Mouse (Mus musculus): ENCODE measurements around the gene Gpx6. TPM values are rescaled to one million over a fixed set of nuclear protein-coding genes. Genes with fewer than 3 reads are reported as not detected.

The Gpx6 gene
- polyA plus RNA-seq, 1 experiment from 2014 or later, result not detected

- H3K4me2 ChIP-seq (replicated peaks), result peak overlapping the region; percentile 63
- no peak overlapping the region for H3K27ac ChIP-seq (replicated peaks)
- peak overlapping the region; percentile 9; the same call in 1 of the 2 replicates for H3K9ac ChIP-seq
- H3K27me3 ChIP-seq, result no peaks in the 10 kb centered on the region
- ATAC-seq (ENCODE audit: insufficient number of reproducible peaks, low FRiP score, low TSS enrichment, low read depth), result no peak
- no peaks in the 10 kb centered on the region for H3K9me3 ChIP-seq (replicated peaks)
- 6% methylated on average over 8 of the region's 8 CpGs for WGBS
- peaks cover 11% of the 10 kb centered on the region; the same call in 1 of the 2 replicates for H3K4me1 ChIP-seq
- H3K4me3 ChIP-seq (replicated peaks), result peak overlapping the region; percentile 56
- H3K36me3 ChIP-seq, result no peaks in the 10 kb centered on the region
Measured at GRCm38 (mm10) chr13:21279076-21279475, 32.8 kb upstream of the Gpx6 start.

- Histone ChIP-seq H3K9me3 (replicated peaks) (no peaks in the 10 kb centered on the region), H3K27ac (replicated peaks) (no peak overlapping the region), H3K4me1 (peaks cover 11% of the 10 kb centered on the region; the same call in 1 of the 2 replicates), H3K9ac (peak overlapping the region; percentile 9; the same call in 1 of the 2 replicates), H3K4me2 (replicated peaks) (peak overlapping the region; percentile 63), H3K27me3 (no peaks in the 10 kb centered on the region), H3K36me3 (no peaks in the 10 kb centered on the region), H3K4me3 (replicated peaks) (peak overlapping the region; percentile 56)
- under 1% methylated on average over 13 of the region's 13 CpGs for WGBS
- peak; percentile 69; the same call in 1 of the 2 replicates for ATAC-seq (ENCODE audit: insufficient number of reproducible peaks, low FRiP score, low TSS enrichment, low read depth)
Measured at GRCm38 (mm10) chr13:21279559-21279958, 32.4 kb upstream of the Gpx6 start.

- H3K27me3 ChIP-seq, result no peaks in the 10 kb centered on the region
- H3K4me1 ChIP-seq, result no peaks in the 10 kb centered on the region
- H3K9me3 ChIP-seq (replicated peaks), result no peaks in the 10 kb centered on the region
- no peak within 1 kb of the TSS for H3K4me2 ChIP-seq (replicated peaks)
- no peak within 1 kb of the TSS for H3K27ac ChIP-seq (replicated peaks)
- no peak within 1 kb of the TSS for H3K4me3 ChIP-seq (replicated peaks)
- 93% methylated on average over 6 of the region's 6 CpGs for WGBS
- no peak within 1 kb of the TSS for H3K9ac ChIP-seq
- no peaks in the 10 kb centered on the region for H3K36me3 ChIP-seq
- no peak for ATAC-seq (ENCODE audit: insufficient number of reproducible peaks, low FRiP score, low TSS enrichment, low read depth)
Measured at GRCm38 (mm10) chr13:21292631-21293030, 19.3 kb upstream of the Gpx6 start, which contains the start of gene Gpx5. Gene Gpx5, minus strand, starts transcription at chr13:21292731.

GRCm38 (mm10) chr13:21298557-21298956 is 13.4 kb upstream of the Gpx6 start:
- no peak for ATAC-seq (ENCODE audit: insufficient number of reproducible peaks, low FRiP score, low TSS enrichment, low read depth)
- Histone ChIP-seq H3K4me2 (replicated peaks) (no peak overlapping the region), H3K36me3 (no peaks in the 10 kb centered on the region), H3K9me3 (replicated peaks) (no peaks in the 10 kb centered on the region), H3K4me3 (replicated peaks) (no peak overlapping the region), H3K4me1 (no peaks in the 10 kb centered on the region), H3K27ac (replicated peaks) (no peak overlapping the region), H3K9ac (no peak overlapping the region), H3K27me3 (no peaks in the 10 kb centered on the region)
- WGBS, result 38% methylated on average over 3 of the region's 3 CpGs

- Histone ChIP-seq H3K4me2 (replicated peaks) (no peak overlapping the region), H3K27me3 (no peaks in the 10 kb centered on the region), H3K9ac (no peak overlapping the region), H3K4me1 (no peaks in the 10 kb centered on the region), H3K27ac (replicated peaks) (no peak overlapping the region), H3K9me3 (replicated peaks) (no peaks in the 10 kb centered on the region), H3K36me3 (no peaks in the 10 kb centered on the region), H3K4me3 (replicated peaks) (no peak overlapping the region)
- no peak for ATAC-seq (ENCODE audit: insufficient number of reproducible peaks, low FRiP score, low TSS enrichment, low read depth)
- WGBS, result 65% methylated on average over 3 of the region's 3 CpGs
Measured at GRCm38 (mm10) chr13:21304483-21305066, 7.3 kb upstream of the Gpx6 start.

GRCm38 (mm10) chr13:21309788-21310187 is 2.1 kb upstream of the Gpx6 start:
- Histone ChIP-seq H3K4me3 (replicated peaks) (no peak overlapping the region), H3K27ac (replicated peaks) (no peak overlapping the region), H3K4me1 (no peaks in the 10 kb centered on the region), H3K9ac (no peak overlapping the region), H3K36me3 (no peaks in the 10 kb centered on the region), H3K9me3 (replicated peaks) (no peaks in the 10 kb centered on the region), H3K4me2 (replicated peaks) (no peak overlapping the region), H3K27me3 (no peaks in the 10 kb centered on the region)
- ATAC-seq (ENCODE audit: insufficient number of reproducible peaks, low FRiP score, low TSS enrichment, low read depth), result no peak
- 59% methylated on average over 2 of the region's 2 CpGs for WGBS

GRCm38 (mm10) chr13:21312854-21313253 is 929 bp downstream of the Gpx6 start:
- ATAC-seq (ENCODE audit: insufficient number of reproducible peaks, low FRiP score, low TSS enrichment, low read depth), result no peak
- Histone ChIP-seq H3K9ac (no peak overlapping the region), H3K27me3 (no peaks in the 10 kb centered on the region), H3K4me1 (no peaks in the 10 kb centered on the region), H3K4me2 (replicated peaks) (no peak overlapping the region), H3K27ac (replicated peaks) (no peak overlapping the region), H3K9me3 (replicated peaks) (no peaks in the 10 kb centered on the region), H3K36me3 (no peaks in the 10 kb centered on the region), H3K4me3 (replicated peaks) (no peak overlapping the region)
- WGBS, result 47% methylated on average over 3 of the region's 5 CpGs

- H3K4me1 ChIP-seq, result no peaks in the 10 kb centered on the region
- H3K4me3 ChIP-seq (replicated peaks), result no peak overlapping the region
- no peaks in the 10 kb centered on the region for H3K9me3 ChIP-seq (replicated peaks)
- no peak overlapping the region for H3K9ac ChIP-seq
- no peaks in the 10 kb centered on the region for H3K36me3 ChIP-seq
- no peak overlapping the region for H3K4me2 ChIP-seq (replicated peaks)
- no peaks in the 10 kb centered on the region for H3K27me3 ChIP-seq
- WGBS, result 76% methylated on average over 4 of the region's 4 CpGs
- H3K27ac ChIP-seq (replicated peaks), result no peak overlapping the region
- no peak for ATAC-seq (ENCODE audit: insufficient number of reproducible peaks, low FRiP score, low TSS enrichment, low read depth)
Measured at GRCm38 (mm10) chr13:21313903-21314302, 2.0 kb downstream of the Gpx6 start.

- ATAC-seq (ENCODE audit: insufficient number of reproducible peaks, low FRiP score, low TSS enrichment, low read depth), result no peak
- Histone ChIP-seq H3K27ac (replicated peaks) (no peak overlapping the region), H3K9ac (no peak overlapping the region), H3K4me2 (replicated peaks) (no peak overlapping the region), H3K36me3 (no peaks in the 10 kb centered on the region), H3K4me3 (replicated peaks) (no peak overlapping the region), H3K27me3 (peaks cover 5% of the 10 kb centered on the region; the same call in 1 of the 2 replicates), H3K9me3 (replicated peaks) (no peaks in the 10 kb centered on the region), H3K4me1 (no peaks in the 10 kb centered on the region)
- 59% methylated on average over 3 of the region's 3 CpGs for WGBS
Measured at GRCm38 (mm10) chr13:21320262-21320661, 8.3 kb downstream of the Gpx6 start.

- 7% methylated on average over 18 of the region's 18 CpGs for WGBS
- Histone ChIP-seq H3K27ac (replicated peaks) (no peak overlapping the region), H3K36me3 (no peaks in the 10 kb centered on the region), H3K4me3 (replicated peaks) (peak overlapping the region; percentile 33), H3K4me2 (replicated peaks) (peak overlapping the region; percentile 42), H3K4me1 (no peaks in the 10 kb centered on the region), H3K9me3 (replicated peaks) (no peaks in the 10 kb centered on the region), H3K9ac (no peak overlapping the region), H3K27me3 (peaks cover 5% of the 10 kb centered on the region; the same call in 1 of the 2 replicates)
- ATAC-seq (ENCODE audit: insufficient number of reproducible peaks, low FRiP score, low TSS enrichment, low read depth), result no peak
Measured at GRCm38 (mm10) chr13:21321890-21322494, 10.1 kb downstream of the Gpx6 start.

- Histone ChIP-seq H3K4me3 (replicated peaks) (peak overlapping the region; percentile 33), H3K9me3 (replicated peaks) (no peaks in the 10 kb centered on the region), H3K27me3 (peaks cover 5% of the 10 kb centered on the region; the same call in 1 of the 2 replicates), H3K36me3 (no peaks in the 10 kb centered on the region), H3K4me2 (replicated peaks) (peak overlapping the region; percentile 42), H3K9ac (no peak overlapping the region), H3K27ac (replicated peaks) (no peak overlapping the region), H3K4me1 (0 out of 2 replicates have a peak, but pooled peaks cover 3% of the 10 kb centered on the region)
- WGBS, result 10% methylated on average over 18 of the region's 18 CpGs
- ATAC-seq (ENCODE audit: insufficient number of reproducible peaks, low FRiP score, low TSS enrichment, low read depth), result no peak
Measured at GRCm38 (mm10) chr13:21322509-21323375, 10.8 kb downstream of the Gpx6 start.
